Mouse (Mus musculus) CH12.LX (cell line): ENCODE results near the gene Cradd. TPM values are rescaled to one million over a fixed set of nuclear protein-coding genes. Genes with fewer than 3 reads are reported as not detected.

Experiments
- DNase-seq: peaks from one replicate; pipeline ENCODE4 v3.0.0-alpha.2; 2013; ENCODE audit errors: extremely low read depth
- H3K27ac ChIP-seq: 2 replicates; pipeline ENCODE4 v1.5.1; 2012; ENCODE audit warnings: low read depth, mild to moderate bottlenecking, control low read depth, moderate library complexity; ENCODE audit not compliant: insufficient read depth
- H3K27me3 ChIP-seq: replicated peaks from 2 replicates; pipeline ENCODE3; 2012; ENCODE audit warnings: inconsistent platforms
- H3K36me3 ChIP-seq, 2 experiments: replicated peaks in 1 of 2; 2 replicates each; pipeline versions ENCODE3 to v1.6.1; 2012; ENCODE audit warnings: inconsistent platforms in 1 of 2, low read length in 1 of 2, mild to moderate bottlenecking in 1 of 2, mixed read lengths in 1 of 2, moderate library complexity in 1 of 2; ENCODE audit not compliant: control insufficient read depth in 1 of 2, insufficient read depth in 1 of 2
- H3K4me1 ChIP-seq, 2 experiments: 2 replicates each; pipeline ENCODE4 v1.6.1; 2012; ENCODE audit warnings: inconsistent platforms in 1 of 2, moderate library complexity in 1 of 2; ENCODE audit not compliant: insufficient read depth in 2 of 2, control insufficient read depth in 1 of 2
- H3K4me2 ChIP-seq: 2 replicates; pipeline ENCODE4 v1.6.1; 2012; ENCODE audit warnings: low read depth, mild to moderate bottlenecking, control low read depth; ENCODE audit not compliant: poor library complexity, insufficient read depth, severe bottlenecking
- H3K4me3 ChIP-seq, 3 experiments: fragments of 150-350 bp in 1 of 3; sonication (generic) in 1 of 3; replicated peaks in 1 of 3; 2 replicates each; pipeline versions ENCODE3 to v1.5.1; 2011 to 2012; ENCODE audit warnings: low read depth in 2 of 3, low read length in 2 of 3, mild to moderate bottlenecking in 2 of 3, moderate library complexity in 2 of 3, control low read depth in 1 of 3, improper control_type of control experiment in 1 of 3, inconsistent platforms in 1 of 3, mixed read lengths in 1 of 3; ENCODE audit not compliant: poor library complexity in 1 of 3
- H3K79me2 ChIP-seq: replicated peaks from 2 replicates; pipeline ENCODE4 v1.6.1; 2012; ENCODE audit warnings: mild to moderate bottlenecking, moderate library complexity; ENCODE audit not compliant: control insufficient read depth, poor library complexity, insufficient read depth, severe bottlenecking; ENCODE audit errors: extremely low read depth
- H3K9ac ChIP-seq: 2 replicates; pipeline ENCODE4 v1.6.1; 2012; ENCODE audit warnings: low read depth, mild to moderate bottlenecking, control low read depth, moderate library complexity; ENCODE audit not compliant: insufficient read depth
- H3K9me3 ChIP-seq: replicated peaks from 2 replicates; pipeline ENCODE3; 2012; ENCODE audit warnings: low read length, inconsistent platforms, mixed read lengths
- CHD1 ChIP-seq: IDR thresholded peaks from 2 replicates; pipeline ENCODE4 v1.6.1; 2012; ENCODE audit warnings: low read depth, low read length, improper control_type of control experiment, inconsistent platforms
- CTCF ChIP-seq, 2 experiments: IDR thresholded peaks in 1 of 2; conservative IDR thresholded peaks in 1 of 2; 2 replicates each; pipeline ENCODE4 v1.5.1; 2011 to 2012; ENCODE audit warnings: low read depth in 2 of 2, low read length in 2 of 2, improper control_type of control experiment in 1 of 2, inconsistent platforms in 1 of 2, mild to moderate bottlenecking in 1 of 2, moderate library complexity in 1 of 2
- GABPA ChIP-seq: IDR thresholded peaks from 2 replicates; pipeline ENCODE4 v1.6.1; 2012; ENCODE audit warnings: low read depth, low read length, improper control_type of control experiment, inconsistent platforms; ENCODE audit not compliant: insufficient replicate concordance
- HCFC1 ChIP-seq: IDR thresholded peaks from 2 replicates; pipeline ENCODE4 v1.6.1; 2012; ENCODE audit warnings: low read depth, mild to moderate bottlenecking, inconsistent platforms, low read length, improper control_type of control experiment
- IRF4 ChIP-seq: IDR thresholded peaks from 2 replicates; pipeline ENCODE4 v1.6.1; 2014; ENCODE audit warnings: low read depth, mild to moderate bottlenecking, inconsistent platforms, low read length, improper control_type of control experiment
- KAT2A ChIP-seq: IDR thresholded peaks from 2 replicates; pipeline ENCODE4 v1.6.1; 2012; ENCODE audit warnings: low read length, improper control_type of control experiment, inconsistent platforms; ENCODE audit not compliant: insufficient replicate concordance
- MAFK ChIP-seq: IDR thresholded peaks from 2 replicates; pipeline ENCODE4 v1.6.1; 2011; ENCODE audit warnings: low read length, improper control_type of control experiment; ENCODE audit not compliant: insufficient replicate concordance
- MXI1 ChIP-seq: IDR thresholded peaks from 2 replicates; pipeline ENCODE4 v1.6.1; 2011; ENCODE audit warnings: mild to moderate bottlenecking, low read depth, low read length, improper control_type of control experiment
- POLR2AphosphoS2 ChIP-seq: IDR thresholded peaks from 2 replicates; pipeline ENCODE4 v1.6.1; 2011; ENCODE audit warnings: low read depth, low read length, improper control_type of control experiment
- RAD21 ChIP-seq: IDR thresholded peaks from 2 replicates; pipeline ENCODE4 v1.6.1; 2011; ENCODE audit warnings: low read depth, mild to moderate bottlenecking, low read length, improper control_type of control experiment, moderate library complexity
- RCOR1 ChIP-seq: conservative IDR thresholded peaks from 2 replicates; pipeline ENCODE4 v1.6.1; 2012; ENCODE audit warnings: low read depth, mild to moderate bottlenecking, inconsistent platforms, low read length, improper control_type of control experiment
- SMC3 ChIP-seq: IDR thresholded peaks from 2 replicates; pipeline ENCODE4 v1.6.1; 2011; ENCODE audit warnings: low read depth, low read length, improper control_type of control experiment
- dilution Hi-C: fragments of 300-500 bp; cut with MboI; formaldehyde crosslinking; loops from 2 replicates; pipeline ENCODE4 v1.14.3; 2020; ENCODE audit warnings: low sequenced_read_pairs; ENCODE audit not compliant: extremely low pct_unique_long_range_greater_than_20kb, extremely low pct_ligation_motif_present
- in situ Hi-C: fragments of 300-500 bp; cut with MboI; formaldehyde crosslinking; loops from 3 replicates; pipeline ENCODE4 v1.14.3; 2019; ENCODE audit warnings: low sequenced_read_pairs, low pct_ligation_motif_present, low pct_unique_long_range_greater_than_20kb, mixed read lengths
- polyA plus RNA-seq: library from polyadenylated mRNA; unstranded; fragments of >175 nt; gene quantifications from 2 replicates; pipeline ENCODE4 v1.2.1, GENCODE M21; 2012; ENCODE audit warnings: low read depth; ENCODE audit not compliant: insufficient read length
- total RNA-seq, 2 experiments: library from RNA; depleted of rRNA; stranded (reverse); fragments of 300-350 nt in 1 of 2; fragments of >200 nt in 1 of 2; gene quantifications; 2 replicates each; pipeline ENCODE4 v1.2.3; 2012 to 2014

The Cradd gene
- total and polyA plus RNA-seq, 3 experiments, result 5.6 to 8.8 (median 5.6) TPM

DNA sequence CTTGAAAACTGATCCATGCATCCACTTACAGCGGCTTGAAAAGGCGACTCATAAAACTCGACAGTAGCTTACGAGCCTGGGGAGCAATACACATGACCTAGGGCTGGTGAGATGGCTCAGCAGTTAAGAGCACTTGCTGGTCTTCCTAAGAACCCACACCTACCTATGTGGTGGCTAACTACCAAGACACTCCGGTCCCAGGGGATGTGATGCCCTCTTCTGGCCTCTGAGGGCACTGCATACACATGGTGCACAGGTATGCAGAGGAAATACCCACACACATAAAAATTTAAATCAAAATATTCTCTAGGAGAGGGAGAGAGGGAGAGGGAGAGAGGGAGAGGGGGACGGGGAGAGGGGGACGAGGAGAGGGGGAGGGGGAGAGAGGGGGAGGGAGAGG is 167.5 kb downstream of the Cradd start:
- H3K4me1 ChIP-seq, result peaks cover 3 to 32% of the 10 kb centered on the region in 2 experiments; a peak in 2 of 4 replicates
- no peak for TF ChIP-seq IRF4
- peak; percentile 39 to 57; a peak in 3 of 4 replicates for TF ChIP-seq CTCF (conservative IDR thresholded peaks at IDR 0.05 in 1 of 2, IDR thresholded peaks at IDR 0.05 in 1 of 2; ENCODE audit: low read depth in 2 of 2, low read length in 2 of 2)
- no peak for TF ChIP-seq MXI1
- TF ChIP-seq RCOR1, result no peak
- no peak for TF ChIP-seq CHD1
- TF ChIP-seq POLR2AphosphoS2, result no peak
- TF ChIP-seq MAFK, result no peak
- TF ChIP-seq RAD21, result peak; percentile 42
- TF ChIP-seq SMC3, result peak; percentile 59
- no peak for TF ChIP-seq GABPA
- H3K4me3 ChIP-seq, result no peak overlapping the region
- H3K9ac ChIP-seq, result no peak overlapping the region
- H3K79me2 ChIP-seq, result no peaks in the 10 kb centered on the region
- in situ Hi-C loops (no loop called here), dilution Hi-C loops (no loop called here)
- H3K9me3 ChIP-seq, result no peaks in the 10 kb centered on the region
- H3K36me3 ChIP-seq, result no peaks in the 10 kb centered on the region
- no peak overlapping the region for H3K4me2 ChIP-seq
- H3K27ac ChIP-seq, result no peak overlapping the region
- DNase-seq, result no peak
- H3K27me3 ChIP-seq, result peaks cover 1% of the 10 kb centered on the region

GRCm38 (mm10) chr10:95154675-95155074 is 169.3 kb downstream of the Cradd start:
- Histone ChIP-seq H3K36me3 (no peaks in the 10 kb centered on the region), H3K4me3 (no peak overlapping the region), H3K27me3 (peaks cover 1% of the 10 kb centered on the region), H3K4me1 (peaks cover 4 to 46% of the 10 kb centered on the region in 2 experiments; a peak in 2 of 4 replicates), H3K4me2 (no peak overlapping the region), H3K79me2 (no peaks in the 10 kb centered on the region), H3K9me3 (no peaks in the 10 kb centered on the region), H3K9ac (no peak overlapping the region), H3K27ac (no peak overlapping the region)
- in situ Hi-C loops, result no loop called here
- DNase-seq, result no peak
- TF ChIP-seq GABPA, result no peak
- TF ChIP-seq HCFC1, result no peak
- dilution Hi-C loops, result no loop called here

DNA sequence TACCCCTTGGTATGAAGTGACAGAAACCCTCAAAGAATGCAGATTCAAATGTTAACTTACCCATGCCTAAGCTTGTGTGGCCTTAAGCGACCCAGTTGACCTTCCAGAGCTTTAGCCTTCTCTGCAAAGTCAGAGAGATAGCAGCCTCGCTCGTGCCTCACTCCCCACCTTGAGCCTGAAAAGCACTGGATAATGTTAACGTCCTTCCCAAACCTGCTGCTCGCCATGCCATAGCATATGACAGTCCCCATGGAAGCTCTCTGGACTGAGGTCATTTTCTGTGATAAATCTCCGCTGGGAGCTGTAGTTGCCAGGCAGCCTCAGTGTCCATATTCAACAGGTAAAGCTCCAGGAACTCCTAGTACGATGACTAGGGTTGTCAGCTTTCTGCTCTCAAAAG is 170.7 kb downstream of the Cradd start:
- H3K79me2 ChIP-seq, result no peaks in the 10 kb centered on the region
- H3K4me3 ChIP-seq, result no peak overlapping the region
- no peak for TF ChIP-seq KAT2A
- no peak overlapping the region for H3K9ac ChIP-seq
- no peaks in the 10 kb centered on the region for H3K9me3 ChIP-seq
- H3K4me1 ChIP-seq, result peaks cover 5 to 47% of the 10 kb centered on the region in 2 experiments; a peak in 3 of 4 replicates
- no peak for DNase-seq
- H3K27me3 ChIP-seq, result no peaks in the 10 kb centered on the region
- dilution Hi-C loops (no loop called here), in situ Hi-C loops (no loop called here)
- H3K4me2 ChIP-seq, result no peak overlapping the region
- no peak overlapping the region for H3K27ac ChIP-seq
- H3K36me3 ChIP-seq, result no peaks in the 10 kb centered on the region
